Mouse (Mus musculus) ZHBTc4 (cell line): ENCODE data around the gene Pigp.
A peak's percentile ranks its signal among the peaks of the same experiment; 100 is the strongest.

Experiments used
- DNase-seq: peaks from one replicate; pipeline ENCODE4 v3.0.0-alpha.2; 2011; ENCODE audit warnings: low read depth, low spot score

Gene Pigp

DNA sequence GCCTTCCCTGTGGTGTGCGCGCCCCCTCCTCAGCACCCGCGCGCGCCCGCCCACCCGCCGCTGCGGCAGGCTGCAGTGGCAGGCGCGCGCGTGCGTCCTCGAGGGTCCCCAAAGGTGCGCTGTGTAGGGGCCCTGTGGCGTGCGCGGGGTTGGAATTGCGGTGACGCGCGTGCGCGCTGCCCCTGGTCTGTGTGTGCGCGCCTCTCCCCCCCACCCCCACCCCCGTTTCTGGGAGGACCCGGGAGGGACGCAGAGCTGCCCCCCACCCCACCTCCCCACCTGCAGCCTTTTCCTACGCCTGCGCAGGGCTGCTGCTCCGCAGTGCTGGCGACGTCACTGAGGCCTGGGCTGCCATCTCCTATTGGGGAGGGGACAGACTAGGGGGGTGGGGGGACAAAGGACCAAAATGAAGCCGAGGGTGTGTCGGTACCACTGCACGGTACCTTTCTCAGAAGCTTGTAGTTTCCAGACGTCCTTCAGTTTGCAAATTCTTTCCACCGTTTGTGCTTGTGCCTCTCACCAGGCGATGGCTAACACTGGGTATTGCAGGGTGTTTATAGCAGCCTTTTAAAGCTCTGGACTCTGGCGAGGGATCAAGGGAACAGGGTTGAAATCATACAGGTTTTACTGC, at the start of gene Pigp:
Gene Pigp, minus strand, starts transcription at position 542 of the 631 bp plus-strand sequence.
- no peak for DNase-seq

DNA sequence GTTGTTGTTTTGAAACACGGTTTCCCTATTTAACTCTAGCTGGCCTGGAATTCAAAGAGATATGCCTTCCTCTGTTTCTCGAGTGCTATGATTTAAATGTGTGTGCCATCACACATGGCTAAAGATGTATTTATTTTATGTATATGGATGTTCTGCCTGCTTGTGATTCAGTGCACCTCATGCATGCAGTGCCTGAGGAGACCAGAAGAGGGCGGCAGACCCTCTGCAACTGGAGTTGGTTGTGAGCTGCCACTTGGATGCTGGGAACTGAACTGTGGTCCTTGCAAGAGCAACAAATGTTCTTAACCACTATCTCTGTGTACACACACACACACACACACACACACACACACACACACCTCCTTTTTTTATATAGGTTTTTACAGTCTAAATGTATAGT, 48.9 kb upstream of the Pigp start:
- DNase-seq: peak; percentile 61

DNA sequence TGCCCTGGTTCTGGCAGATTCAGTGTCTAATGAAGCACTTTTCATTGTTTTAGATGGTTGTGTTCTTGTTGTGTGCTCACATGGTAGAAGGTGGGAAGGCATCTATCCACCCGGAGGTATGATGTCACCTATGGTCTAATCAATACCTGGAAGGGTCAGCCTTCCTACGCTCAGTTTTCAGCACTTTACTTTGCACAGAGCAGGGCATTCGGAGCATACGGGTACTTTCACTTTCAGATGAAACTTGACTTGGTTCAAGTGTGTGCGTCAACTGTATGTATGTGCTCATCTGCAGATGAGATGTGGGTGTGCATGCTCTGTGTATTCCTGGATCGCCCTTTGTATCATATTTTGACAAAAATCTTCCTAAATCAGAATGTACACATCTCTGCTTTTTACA, 42.5 kb upstream of the Pigp start:
- no peak for DNase-seq

DNA sequence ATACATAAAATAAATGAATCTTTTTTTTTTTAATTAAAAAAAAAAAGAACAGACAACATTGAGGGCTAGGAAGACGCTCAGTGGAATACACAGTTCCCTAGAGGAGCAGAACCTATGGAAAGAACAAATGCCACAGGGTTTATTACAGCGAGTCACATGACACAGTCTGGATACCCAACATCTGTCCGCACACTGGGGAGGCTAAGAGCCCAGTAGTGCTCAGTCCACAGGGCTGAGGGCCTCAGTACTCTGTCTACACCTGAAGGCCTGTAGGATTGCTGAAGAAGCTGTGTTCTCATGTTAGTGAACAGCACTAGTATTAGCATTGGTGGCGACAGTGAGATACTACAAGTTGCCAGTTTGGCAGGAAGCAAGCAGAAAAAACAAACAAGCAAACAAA, 41.1 kb upstream of the Pigp start:
- DNase-seq: no peak

DNA sequence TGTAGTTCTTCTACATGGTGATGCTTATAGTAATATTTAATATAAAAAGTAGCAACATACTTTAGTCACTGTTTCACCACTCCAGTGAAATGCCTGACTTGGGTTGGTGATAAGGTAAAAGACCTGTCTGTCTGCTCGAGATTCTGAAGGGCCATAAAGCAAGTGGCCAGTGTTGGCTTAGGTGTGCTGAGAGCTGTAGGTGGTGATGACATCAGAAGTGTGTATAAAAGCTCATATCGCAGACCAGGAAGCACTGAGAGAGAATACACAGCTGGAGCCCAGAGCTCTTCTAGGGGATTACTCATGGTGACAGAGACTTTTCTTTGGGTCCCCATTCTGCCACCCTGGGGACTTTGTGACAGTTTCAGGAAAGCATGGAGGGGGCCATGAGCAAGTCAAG, 40.6 kb upstream of the Pigp start:
- no peak for DNase-seq

DNA sequence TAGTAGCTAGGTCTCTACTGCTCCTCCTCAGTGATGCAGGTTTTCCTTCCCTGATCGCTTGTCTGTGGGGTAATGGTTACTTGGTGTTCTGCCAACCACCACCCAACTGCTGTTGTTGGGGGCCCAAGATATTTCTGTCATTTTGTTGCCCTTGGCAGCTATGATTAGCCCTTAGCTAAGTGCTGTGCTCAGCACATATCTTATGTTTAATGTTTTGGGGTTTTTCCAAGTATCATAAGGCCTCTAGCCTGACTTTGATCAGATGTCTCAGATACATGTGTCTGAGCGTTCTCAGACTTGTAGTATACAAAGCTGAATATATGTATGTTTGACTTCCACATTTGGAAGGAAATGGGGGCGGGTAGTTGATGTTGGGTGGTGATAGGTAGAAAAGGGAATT, 39.6 kb upstream of the Pigp start:
- DNase-seq: no peak

DNA sequence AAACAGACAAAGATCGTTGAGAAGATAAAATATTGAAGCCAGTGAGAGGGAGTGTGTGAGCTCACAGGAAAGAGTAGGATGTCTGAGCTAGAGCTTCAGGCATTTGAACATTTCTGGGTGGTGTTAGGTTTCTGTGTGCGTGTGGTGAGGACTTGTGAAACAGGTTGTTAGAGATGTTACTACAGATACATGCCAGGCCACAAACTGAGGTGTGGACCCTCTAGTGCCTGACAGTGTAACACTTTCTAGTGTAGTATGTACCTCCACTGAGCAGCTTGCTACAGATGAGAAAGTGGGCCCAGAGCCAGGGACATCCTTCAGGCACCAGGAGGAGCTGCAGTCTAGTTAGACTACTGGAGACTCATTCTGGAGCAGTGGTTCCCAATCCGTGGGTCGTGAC, 30.5 kb upstream of the Pigp start:
- peak; percentile 6 for DNase-seq

DNA sequence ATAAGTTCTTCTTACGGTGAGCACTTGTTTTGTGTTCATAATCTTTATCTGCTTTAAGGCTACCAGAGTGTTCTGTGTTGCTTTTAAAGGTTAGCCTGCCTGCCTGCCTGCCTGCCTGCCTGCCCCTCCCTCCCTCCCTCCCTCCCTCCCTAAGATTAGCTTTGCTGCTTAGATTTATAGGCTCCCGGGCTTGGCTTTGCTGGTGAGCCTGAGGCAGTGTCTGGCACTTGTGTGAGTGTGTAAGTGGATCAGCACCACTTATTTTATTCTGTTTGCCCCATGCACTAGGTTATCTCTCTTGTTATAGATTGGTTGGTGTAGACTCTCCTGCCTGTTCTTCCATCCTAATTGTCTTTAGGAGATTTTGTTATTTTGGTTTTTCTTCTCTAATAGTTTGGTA, 30.0 kb upstream of the Pigp start:
- DNase-seq: no peak

DNA sequence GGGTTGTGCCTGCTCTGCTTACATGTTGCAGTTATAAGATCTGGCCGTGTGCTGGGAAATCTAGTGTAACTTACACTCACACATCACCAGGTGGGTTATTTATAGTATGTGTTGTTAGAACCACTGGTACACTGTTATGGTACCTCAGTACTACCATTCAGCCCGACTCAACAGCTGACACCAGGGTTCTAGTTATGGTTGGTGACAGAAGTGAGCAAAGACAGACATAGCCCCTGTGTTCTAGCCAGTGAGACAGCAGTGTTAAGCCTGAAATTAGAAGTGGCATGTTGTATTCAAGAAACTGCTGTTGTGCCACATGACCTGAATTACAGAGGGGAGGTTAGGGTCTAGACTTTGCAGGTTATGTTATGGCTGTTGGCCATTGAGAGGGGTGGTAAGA, 27.5 kb upstream of the Pigp start:
- DNase-seq: no peak

DNA sequence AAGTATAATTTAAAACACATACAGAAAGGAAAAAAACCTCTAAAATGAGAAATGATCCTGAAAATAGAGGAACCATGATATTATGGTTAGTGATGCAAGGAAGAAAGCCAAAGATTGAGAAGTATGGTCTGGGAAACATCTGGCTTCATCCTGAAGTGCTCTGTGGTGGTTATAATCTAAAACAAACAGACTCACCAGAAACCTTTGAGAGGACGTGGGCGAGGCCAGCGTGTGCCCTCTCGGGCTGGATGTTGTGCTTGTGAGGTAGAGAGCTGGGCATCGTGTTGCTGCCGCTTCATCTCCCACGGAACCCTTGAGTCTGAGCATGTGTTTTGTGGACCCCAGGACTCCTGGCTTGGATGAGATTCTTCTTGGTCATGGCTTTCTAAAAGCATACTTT, 25.0 kb upstream of the Pigp start:
- DNase-seq: no peak

DNA sequence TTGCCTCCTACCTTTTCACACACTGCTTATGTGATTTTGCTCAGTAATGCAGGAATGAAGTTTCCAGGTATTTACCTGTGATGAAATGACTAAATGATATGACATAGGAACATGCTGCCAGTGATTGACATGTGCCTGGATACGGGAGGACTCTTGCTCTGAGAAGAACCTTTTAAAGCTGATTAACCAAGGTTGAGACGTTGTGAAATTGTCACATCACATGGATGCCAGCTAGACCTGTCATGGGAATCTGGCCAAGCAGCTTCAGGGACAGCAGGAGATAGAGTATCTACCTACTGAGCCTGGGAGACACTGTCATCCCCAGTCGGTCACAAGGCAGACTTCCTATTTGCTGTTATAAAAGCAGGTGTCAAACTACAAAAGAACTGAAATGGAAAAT, 23.4 kb upstream of the Pigp start:
- DNase-seq: no peak

DNA sequence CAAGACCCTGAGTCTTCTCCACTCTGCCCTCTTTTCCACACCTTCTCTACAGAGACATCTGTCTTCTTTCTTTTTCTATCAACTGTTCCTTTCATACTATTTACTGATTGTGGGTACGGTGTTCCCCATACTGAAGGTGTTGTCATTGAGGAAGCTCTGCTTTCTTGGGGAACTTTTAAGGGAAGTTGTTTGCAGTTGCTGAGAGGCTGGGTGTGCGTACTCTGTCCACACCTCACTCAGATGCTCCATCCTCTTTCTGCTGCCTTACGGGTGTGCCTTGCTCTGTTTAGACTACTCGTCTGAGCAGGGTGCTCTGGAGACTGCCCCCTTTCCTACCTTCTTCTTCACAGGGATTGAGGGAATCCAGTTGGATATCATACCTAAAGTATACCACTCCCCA, 20.7 kb upstream of the Pigp start:
- no peak for DNase-seq

DNA sequence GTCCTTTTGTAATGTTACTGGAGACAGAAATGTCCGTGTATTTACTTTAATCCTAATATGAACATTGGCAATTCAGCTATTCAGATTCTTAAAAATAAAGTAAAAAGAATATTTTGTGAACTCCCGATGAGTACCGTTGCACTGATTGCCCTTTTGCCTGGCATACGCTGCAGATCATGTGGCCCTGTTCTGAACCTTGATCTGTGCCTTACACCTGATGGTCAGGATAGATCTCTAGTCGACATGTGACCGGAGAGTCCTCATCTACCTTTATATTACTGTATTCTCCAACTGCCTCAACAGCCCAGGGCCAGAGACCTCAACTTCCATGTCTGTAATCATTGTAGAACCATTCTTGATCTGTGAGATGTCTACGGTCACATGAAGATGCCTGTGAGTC, 16.0 kb upstream of the Pigp start:
- DNase-seq: no peak

DNA sequence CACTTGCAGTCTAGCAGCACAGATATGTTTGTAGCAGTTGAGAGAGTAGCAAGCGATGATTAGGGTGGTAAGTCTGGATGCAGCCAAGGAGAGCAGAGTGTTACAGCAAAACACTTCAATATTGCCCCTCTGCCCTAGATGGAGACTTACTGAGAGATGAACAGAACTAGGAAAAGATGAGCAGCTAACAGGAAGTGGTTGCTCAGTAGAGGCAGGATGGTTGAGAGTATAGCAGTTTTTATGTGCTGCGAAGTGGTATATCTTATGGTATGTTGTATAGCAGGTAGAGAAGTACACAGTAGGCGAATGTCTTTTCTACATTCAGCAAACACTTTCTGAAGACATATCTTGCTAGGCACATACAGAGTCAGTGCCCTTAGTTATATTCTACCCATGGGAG, 11.6 kb upstream of the Pigp start:
- DNase-seq: no peak

DNA sequence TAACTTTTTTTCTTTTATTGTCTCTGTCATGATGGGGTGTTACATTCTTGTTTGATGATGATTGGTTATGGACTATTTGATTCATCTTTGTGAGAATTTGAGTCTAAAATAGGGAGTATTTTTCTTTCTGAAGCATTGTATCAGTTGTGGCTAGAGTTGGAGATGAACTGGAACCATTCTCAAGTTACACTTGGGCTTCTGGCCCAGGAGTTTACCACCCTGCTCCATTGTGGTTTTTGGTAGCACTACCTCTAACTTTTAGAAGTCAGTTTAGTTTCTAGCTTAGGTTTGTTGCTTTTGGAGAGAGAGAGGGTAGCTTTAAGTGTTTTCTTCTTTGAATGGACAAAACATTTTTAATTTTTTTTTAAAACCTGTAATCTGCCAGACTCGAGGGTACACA, 7.7 kb upstream of the Pigp start:
- DNase-seq: no peak

DNA sequence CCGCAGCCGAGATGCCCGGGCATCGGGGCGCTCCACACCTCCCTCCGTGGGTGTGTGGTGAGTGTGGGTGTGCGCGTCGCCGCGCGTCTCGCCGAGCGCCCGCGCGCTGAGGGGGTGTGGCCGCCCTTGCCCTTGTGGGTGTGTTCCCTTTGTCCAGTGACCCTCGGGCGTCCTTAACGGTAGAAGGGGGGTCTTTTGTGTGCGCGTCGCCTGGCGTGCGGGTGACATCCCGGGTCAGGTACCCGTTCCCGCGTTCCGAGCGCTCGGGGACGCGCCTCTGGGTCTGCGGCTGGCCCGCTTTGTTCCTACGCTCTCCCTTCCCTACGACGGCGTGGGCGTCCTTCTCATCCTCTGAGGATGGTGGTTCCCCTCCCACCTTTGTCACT, 734 bp downstream of the Pigp start:
- peak; percentile 94 for DNase-seq

DNA sequence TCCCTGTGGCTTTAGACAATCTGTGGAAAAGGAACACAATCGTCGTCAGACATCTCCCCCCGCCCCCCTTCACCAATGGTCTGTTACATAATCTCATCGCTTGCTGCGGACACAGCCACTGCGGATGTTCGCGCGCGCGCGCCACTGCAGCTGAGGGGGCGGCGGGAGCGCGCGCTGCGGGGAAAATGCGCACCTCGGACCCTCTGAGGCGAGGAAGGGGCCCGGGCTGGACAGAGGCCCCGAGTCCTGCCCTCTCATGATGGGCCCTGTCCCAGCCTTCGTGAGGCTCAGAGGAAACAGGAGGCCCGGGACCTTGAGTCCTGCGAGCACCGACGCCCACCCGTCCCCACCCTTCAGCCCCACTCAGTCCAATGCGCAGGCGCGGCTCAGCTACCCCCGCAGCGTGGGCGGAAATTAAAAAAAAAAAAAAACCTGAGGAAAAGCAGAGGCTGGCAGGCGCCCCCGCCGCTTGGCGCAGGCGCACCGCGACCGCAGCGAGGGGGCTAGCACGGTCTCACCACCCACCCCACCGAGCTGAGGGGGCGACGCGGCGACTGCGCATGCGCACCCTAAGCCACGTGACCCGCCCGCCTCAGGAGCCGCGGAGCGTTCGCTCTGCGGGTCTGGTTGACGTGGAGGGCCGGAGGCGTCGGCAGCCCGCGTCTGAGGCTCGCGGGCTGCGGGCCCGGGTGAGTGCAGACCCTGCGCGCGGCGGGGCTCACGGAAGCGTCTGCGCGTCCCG, 1.3 kb downstream of the Pigp start, which contains the start of gene Ttc3:
Gene Ttc3, plus strand, starts transcription at position 446 of the 742 bp plus-strand sequence.
- DNase-seq: peak; percentile 97

DNA sequence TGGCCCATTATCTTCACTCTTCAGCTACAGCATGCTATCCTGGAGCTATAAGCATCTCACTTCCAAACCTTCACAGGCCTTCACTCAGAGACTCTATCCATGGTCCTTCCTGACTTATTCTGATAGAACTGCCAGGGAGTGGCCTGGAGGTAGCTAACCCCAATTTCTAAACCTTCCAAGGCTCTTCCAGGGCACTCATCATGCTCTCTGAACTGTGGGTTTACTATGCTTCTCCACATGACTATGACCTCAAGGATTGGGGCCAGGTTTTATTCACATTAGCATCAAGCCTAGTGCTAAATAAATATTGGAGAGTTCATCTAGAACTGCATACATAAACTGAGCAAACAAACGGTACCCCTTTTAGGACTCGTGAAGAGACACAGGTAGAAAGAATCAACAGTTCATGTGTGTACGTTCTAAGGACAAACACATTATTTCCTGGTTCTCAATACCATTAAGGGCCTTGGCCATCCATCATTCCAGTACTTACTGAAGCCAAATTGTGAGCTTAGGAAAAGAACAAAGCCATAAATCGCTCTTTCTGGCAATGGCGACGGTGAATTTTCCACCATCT, 2.0 kb downstream of the Pigp start:
- DNase-seq: peak; percentile 12

DNA sequence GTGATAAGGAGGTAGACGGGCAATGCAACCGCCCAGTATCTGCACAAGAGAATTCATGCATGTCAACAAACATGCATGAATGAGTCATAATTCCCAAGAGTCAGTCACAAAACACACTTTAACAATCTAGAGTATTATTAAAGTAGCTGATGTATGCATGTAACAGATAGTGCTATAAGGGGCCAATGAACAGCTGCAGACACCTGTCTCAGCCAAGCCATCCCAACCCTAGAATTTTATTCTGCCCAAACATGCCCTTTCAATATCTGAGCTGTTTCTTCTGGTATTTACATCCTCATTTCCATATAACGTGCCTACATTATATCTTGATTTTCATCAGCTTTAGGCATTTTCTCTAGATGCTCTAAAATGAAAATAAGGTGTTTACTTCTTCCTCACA, 6.2 kb downstream of the Pigp start:
- no peak for DNase-seq

DNA sequence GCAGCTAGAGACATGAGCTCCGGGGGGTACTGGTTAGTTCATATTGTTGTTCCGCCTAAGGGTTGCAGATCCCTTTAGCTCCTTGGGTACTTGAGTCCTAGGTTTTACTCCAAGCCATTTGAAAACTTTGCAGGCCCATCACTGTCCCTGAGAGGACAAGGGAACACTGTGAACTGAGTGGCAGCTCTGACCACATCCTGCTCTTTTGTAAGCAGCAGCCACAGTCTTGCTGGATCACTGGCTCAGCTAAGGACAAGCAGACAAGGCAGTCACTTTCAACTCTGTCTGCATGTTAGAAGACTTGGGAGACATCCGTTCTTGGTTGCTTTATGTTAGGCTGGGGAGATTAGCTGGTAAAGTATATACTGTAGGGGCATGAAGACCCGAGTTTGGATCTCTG, 7.8 kb downstream of the Pigp start:
- DNase-seq: no peak

DNA sequence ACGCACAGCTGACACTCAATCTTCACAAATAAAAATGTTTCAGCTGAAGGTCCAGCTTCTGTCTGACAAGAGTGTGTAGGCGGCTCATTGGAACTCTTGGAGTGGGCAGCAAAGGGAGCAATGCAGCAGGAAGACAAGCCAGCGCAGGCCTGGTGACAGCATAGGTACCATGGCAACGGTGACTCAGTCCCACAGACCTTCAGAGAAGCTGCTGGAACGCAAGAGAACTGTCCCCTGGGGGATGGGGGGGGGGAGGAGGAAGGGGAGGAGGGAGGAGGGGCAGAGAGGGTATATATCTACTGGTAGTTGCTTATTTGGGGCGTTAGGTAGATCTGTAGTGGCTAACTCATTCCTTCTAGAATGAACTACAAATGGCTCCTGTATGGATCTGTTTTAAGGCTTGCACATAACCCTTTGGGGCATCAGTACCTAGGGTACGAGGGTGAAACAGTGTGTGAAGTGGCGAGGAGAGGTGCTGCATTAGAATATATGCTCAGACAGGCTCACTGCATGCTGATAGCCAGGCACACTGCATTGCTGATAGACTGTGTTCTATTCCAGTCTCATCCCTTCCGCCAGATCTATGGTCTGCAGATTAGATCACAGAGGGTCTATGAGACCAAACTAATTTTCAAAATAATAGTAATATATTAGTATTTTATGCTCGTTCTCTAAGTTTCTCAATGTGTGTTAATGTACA, 9.3 kb downstream of the Pigp start:
- no peak for DNase-seq

DNA sequence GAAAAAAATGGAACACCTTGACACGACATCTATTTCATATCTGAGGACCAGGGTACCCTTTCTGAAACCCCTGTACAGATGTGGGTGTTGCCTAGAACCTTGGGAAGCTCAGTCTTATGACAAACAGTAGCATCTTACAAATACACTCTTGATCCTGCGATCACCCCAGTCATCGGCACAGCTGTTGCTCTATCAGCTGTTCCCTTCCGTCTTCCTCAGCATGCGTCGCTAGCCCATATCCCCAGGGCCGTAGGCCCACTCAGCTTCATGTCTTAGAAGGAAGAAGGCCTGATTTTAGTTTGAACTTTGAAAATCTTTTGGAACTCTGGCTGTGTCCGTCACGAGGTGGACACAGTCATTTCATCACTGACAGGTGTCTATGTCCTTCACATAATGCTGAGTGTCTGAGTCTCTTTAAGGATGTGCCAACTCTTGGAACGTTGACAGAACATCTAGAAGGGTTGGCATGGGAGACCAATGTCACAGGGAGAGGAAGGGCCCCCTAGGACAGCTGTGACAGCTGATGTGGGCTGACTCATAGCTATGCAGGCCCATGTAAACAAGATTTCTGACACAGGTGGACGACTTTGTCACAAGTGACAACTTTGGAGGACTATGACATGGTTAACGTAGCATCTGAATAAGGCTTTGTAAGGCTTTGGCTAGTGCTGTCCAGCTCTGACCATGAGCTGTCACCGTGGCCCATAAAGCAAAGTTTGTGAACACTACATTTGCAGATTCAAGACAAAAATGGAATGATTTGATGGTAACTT, 10.9 kb downstream of the Pigp start:
- no peak for DNase-seq
